Mouse (Mus musculus) c-Kit-positive CD71-positive TER-119-positive erythroid progenitor cells, embryonic 14.5 days (primary cell): ENCODE results near the gene Nck1.

Source experiments
- DNase-seq: peaks from one replicate; pipeline ENCODE4 v3.0.0-alpha.2; 2013; ENCODE audit warnings: low spot score

The Nck1 gene

DNA sequence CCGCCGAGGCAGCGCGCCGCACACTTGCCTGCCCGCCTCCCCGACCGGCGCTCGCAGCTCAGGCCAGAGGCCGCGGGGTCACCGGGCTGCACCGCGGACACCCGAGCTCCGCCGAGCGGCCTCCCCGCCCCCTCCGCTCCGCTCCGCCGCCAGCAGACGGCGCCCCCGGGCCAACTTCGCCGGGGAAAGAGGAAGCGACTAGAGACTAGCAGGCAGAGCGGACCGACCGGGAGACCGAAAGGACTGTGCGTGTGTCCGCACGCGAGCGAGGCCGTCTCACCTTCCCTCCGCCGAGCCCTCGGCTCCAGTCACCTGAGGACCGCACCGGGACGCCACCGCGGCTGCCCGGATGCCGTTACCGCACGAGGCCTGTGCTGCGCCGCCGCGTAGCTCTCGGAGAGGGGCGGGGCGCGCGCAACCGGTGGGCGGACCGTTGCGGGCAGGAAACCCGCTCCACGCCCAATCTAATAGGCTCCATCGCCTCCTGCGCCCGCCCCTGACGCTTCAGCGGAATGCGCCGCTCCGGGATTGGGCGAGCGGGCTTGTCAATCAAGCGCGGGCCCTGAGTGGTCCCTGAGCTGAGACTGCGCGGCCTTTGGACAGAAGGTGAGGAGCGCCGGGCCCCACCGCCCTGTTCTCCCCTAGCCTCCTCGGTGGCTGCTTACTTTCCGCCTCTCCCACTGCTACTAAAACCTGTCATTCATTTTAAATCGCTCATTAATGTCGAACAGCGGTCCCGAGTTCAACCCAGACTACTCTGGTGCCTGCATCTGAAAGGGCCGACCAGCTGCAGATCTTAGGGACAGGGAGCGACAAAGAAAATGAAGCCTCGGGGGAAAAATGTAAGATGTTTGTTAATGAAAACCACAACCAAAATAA lies at the start of gene Nck1:
Gene Nck1 (minus strand): TSS at position 420 of the 879 bp plus-strand sequence.
- DNase-seq: peak; percentile 97

DNA sequence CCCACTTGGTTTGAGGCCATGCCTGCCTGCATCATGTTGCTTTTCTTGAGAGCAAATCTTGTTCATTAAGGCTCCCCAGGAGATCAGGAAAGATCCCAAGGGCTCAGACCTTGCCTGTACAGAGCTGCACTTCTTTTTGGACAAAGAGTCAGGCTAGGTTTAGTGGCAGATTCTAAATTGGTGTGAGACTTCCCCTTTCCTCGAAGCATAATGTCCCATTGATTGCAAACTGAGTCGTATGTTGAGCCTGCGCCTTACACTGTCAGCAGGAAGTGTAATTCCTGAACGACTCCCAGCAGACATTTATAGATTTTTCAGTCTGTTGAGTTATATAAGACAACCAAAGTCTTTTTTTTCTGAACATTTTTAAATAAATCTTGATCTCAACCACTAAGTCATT lies 44.5 kb upstream of the Nck1 start:
- no peak for DNase-seq

GRCm38 (mm10) chr9:100584031-100584430 lies 38.1 kb upstream of the Nck1 start:
- no peak for DNase-seq

GRCm38 (mm10) chr9:100582883-100583575 lies 37.1 kb upstream of the Nck1 start:
- DNase-seq: no peak

DNA sequence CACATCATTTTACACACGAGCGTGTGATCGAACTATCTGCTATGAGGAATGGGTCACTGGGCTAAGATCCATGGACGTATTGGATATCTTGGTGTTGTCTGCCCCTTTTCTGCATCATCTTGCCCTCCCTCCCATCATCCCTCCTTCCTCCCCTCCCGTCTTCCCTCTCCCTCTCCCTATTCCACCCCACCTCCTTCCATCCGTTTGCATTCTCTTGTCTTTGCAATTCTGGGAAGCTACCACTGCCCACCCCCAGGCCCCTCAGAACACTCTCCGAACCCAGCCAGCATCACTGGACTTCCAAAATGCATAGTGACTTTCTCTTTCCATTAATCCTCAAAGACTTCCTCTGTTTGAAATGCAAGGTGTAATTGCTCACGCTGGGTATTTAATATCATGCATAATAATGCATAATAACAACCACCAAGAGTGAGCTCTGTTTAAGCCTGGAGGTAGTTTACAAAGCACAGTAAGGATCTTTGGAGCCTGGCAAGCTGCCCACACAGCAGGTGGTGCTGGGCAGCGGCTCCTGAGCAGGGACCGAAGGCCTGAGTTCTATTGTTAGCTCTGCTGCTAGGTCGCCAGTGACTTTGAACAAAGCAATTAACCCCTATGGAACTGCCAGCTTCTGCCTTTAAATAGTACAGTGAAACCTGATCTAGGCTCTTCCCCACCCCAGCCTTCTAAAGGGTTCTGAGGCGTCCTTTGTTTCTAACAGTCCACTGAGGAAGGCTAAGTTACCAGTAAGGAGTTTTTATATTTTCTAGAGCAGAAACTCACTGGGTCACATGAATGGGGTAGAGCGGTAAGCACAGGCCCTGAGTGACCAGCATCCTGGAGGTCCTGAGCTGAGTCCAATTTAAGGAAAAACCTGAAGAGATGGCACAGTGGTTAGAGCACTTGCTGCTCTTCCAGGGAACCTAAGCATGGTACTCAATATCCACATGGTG lies 35.9 kb upstream of the Nck1 start:
- no peak for DNase-seq

DNA sequence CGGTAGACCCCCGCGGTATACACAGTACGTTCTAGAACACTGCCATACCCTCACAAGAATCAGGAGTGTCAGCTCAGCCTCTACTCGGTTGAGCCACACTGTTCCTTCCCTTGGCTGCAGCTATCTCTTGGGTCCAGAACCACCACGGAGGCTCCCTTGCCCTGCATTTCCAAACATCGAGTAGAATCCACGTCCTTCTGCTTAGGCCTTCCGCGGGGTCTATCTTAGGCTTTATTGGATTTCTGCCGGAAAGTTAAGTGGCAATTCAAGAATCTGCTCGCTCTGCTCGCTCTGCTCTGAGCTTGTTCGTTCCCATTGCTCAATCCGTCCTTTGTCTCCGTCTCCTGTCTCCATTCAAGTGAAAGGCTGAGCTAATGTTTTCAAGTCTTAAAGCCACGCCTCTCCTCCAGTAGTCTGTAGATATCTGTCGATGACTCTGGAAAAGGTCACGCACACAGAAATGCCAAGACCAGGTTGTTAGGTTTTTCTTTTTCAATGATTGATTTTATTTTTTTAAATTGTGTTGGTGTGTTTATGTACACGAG lies 34.3 kb upstream of the Nck1 start:
- DNase-seq: no peak

DNA sequence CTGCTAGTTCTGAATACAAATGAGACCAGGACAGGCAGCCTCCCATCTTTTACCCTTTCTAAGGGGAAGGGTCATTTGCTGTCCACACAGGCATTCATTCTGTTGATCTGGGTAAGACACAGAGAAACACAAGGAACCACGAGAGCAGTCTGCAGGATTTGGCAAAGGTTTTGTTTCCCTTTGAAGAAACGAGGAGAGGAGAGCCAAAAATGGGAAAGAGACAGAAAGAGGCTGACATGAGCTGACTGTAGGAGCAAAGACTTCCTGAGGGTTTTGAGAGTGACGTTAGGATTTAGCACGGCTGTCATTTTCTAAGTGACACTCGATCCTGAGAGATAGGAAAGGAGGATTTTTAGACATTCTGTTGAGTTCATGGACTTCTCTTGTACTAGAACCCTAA lies 28.0 kb upstream of the Nck1 start:
- no peak for DNase-seq

DNA sequence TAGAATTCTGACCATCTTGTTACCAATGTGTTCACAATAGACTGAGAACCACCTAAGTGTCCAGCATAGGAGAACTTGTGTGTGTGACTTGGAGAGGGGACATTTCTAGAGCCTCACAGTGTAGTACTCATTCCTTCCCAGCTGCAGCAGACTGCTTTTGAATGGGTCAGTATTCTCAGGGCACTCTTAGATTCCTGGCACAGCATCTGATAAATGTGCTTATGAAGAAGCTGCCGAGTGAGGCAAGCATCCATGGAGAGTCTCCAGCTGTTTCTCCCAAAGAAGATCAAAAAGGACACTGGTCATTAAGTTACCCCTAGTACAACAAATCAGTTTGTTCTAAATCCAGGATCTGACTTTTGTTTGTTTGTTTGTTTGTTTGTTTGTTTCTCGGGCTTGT lies 27.4 kb upstream of the Nck1 start:
- DNase-seq: no peak

DNA sequence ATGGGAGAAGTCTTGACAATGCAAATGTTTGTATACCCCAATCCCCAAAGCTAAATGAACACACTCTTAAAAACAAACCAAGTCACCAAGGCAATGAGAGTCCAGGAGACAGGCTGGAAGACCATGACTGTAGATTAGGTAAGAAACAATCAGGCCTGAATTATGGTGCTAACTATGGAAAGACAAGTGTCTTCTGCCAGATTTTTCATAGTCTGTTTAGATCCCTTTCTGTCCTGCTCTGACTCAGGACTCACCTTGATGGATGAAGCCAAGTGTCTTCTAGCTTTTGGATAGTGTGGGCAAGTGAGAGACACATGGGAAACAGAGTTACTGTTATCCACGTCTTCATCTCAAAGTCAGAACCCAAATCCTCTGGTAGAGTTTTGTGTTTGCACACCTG lies 25.6 kb upstream of the Nck1 start:
- no peak for DNase-seq

- no peak for DNase-seq
Measured at GRCm38 (mm10) chr9:100570626-100571233, 24.8 kb upstream of the Nck1 start, which contains the start of gene Slc35g2. Slc35g2 (minus strand) TSS chr9:100571090.

GRCm38 (mm10) chr9:100569798-100570625 lies 24.1 kb upstream of the Nck1 start:
- no peak for DNase-seq

DNA sequence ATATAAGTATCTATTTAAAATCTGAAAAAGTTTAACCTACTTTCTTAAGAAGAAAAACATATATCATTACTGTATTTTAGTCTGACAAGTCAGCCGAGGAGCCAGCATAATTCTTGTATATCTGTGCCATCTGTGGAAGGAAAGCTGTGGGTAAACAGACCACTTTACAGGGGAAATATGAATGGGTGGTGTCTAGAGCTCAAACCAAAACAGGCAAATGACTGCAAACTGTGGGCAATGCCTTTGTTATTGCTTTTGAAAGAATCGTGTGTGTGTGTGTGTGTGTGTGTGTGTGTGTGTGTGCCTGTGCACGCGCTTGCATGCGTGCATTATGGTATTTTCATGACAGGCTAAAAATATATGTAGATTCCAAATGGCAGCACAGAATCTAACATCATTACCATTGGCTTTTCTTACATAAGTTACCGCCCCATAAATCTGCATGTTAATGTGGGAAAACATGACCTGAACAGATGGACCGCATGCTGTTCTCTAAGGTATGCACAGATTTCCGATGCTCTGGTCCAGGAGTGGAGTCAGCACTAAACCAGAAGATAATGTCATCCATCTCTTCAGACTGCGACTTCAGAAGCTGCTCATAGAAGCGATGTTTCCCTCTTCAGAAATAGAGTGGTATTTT lies 14.4 kb upstream of the Nck1 start:
- no peak for DNase-seq

GRCm38 (mm10) chr9:100558991-100559390 lies 13.1 kb upstream of the Nck1 start:
- no peak for DNase-seq

DNA sequence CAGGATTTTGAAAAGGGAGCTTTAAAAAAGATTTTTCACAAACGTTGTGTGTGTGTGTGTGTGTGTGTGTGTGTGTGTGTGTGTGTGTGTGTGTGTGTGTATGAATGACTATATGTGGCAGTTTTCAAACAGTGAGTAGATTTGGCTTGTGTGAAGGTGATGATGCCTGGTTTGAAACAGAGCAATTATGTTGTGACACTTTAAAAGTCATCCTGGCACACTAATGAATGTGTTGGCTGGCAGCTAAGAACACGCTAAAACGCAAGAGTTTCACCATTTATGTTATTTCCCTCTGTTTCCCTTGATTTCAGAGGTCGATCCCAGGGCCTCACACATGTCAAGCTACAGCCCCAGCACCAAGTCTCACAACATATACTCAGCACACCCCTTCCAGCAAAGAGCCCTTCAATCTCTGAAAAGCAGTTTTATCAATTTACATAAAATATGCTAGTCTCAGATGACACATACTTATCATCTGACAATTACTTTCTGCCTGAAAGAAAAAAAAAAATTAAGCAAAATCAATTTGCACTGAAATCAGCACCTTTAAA lies 12.2 kb upstream of the Nck1 start:
- no peak for DNase-seq

- no peak for DNase-seq
Measured at GRCm38 (mm10) chr9:100555686-100556085, 9.8 kb upstream of the Nck1 start.

- peak; percentile 48 for DNase-seq
Measured at GRCm38 (mm10) chr9:100548313-100548712, 2.4 kb upstream of the Nck1 start.

GRCm38 (mm10) chr9:100546594-100546910 lies 618 bp upstream of the Nck1 start:
- DNase-seq: no peak

DNA sequence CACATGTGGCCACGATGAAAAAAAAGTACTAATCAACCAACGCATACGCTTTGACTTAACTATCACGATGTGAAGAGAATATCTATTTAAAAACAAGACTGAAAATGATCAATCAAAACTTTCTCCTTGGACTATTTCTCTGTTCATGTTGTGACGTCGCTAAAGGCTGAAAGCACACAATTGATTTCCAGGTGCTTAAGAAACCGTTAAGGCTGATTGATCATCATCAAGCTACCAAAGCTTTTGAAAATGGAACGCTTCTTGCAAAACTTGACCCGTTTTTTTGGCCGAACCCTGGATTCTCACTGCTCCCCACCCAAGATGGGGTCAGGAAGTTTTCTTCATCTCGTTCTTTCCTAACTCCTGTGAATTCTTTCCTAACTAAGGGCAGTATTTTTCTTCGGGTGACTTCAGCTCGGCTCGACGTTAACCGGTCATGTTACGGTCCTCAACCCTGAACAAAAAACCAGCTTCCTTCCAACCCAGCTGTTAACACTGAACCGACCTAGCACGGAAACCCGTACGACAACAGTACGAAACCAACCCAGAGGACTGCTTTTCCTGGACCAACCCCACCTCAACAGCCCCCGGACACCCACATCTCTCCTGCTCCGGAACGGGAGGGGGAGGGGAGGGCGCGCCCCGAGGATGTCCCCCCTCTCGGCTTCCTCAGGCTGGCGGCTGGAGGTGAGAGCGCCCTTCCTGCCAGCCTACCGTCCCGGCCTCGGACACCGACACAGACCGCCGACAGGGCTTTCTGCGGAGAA lies 803 bp downstream of the Nck1 start:
- DNase-seq: peak; percentile 29

- DNase-seq: no peak
Measured at GRCm38 (mm10) chr9:100535618-100536262, 10.2 kb downstream of the Nck1 start.
